Mouse (Mus musculus) kidney, adult 2 months (tissue): ENCODE results near the gene Zfp277. TPM values are rescaled to one million over a fixed set of nuclear protein-coding genes. Genes with fewer than 3 reads are reported as not detected.

Experiments
- DNase-seq: peaks from one replicate; pipeline ENCODE4 v3.0.0; 2021
- H3K27ac ChIP-seq: fragments of 200-500 bp; 2 replicates; pipeline ENCODE4 v1.5.1; 2012; ENCODE audit warnings: low read depth, low read length, control low read depth, inconsistent platforms; ENCODE audit not compliant: insufficient read depth
- H3K27me3 ChIP-seq: fragments of 200-500 bp; replicated peaks from 2 replicates; pipeline ENCODE4 v1.6.1; 2012; ENCODE audit warnings: mild to moderate bottlenecking, moderate library complexity, low read length, inconsistent platforms; ENCODE audit not compliant: control insufficient read depth, insufficient read depth
- H3K36me3 ChIP-seq: fragments of 200-500 bp; 2 replicates; pipeline ENCODE4 v1.6.1; 2012; ENCODE audit warnings: mild to moderate bottlenecking, moderate library complexity, low read length, inconsistent platforms; ENCODE audit not compliant: control insufficient read depth, insufficient read depth
- H3K4me1 ChIP-seq: fragments of 200-500 bp; 2 replicates; pipeline ENCODE4 v1.6.1; 2011; ENCODE audit warnings: low read length; ENCODE audit not compliant: control insufficient read depth, insufficient read depth
- H3K4me3 ChIP-seq: fragments of 200-500 bp; 2 replicates; pipeline ENCODE4 v1.5.1; 2011; ENCODE audit warnings: mild to moderate bottlenecking, low read depth, low read length, control low read depth; ENCODE audit not compliant: insufficient read depth
- CTCF ChIP-seq: fragments of 200-500 bp; conservative IDR thresholded peaks from 2 replicates; pipeline ENCODE4 v1.5.1; 2011; ENCODE audit warnings: low read depth, mild to moderate bottlenecking, control low read depth, low read length, moderate library complexity, mixed read lengths; ENCODE audit not compliant: insufficient read depth, insufficient read length
- POLR2A ChIP-seq: fragments of 200-500 bp; IDR thresholded peaks from one replicate; pipeline ENCODE4 v1.6.1; 2011; ENCODE audit warnings: low read depth, low read length, control low read depth
- WGBS: fragments of 180-500 bp; shearing (Covaris S2); methylation state at CpG from one replicate; pipeline ENCODE4 v1.1.7; 2018; 5-methylcytosine and 5-hydroxymethylcytosine counted together
- polyA plus RNA-seq: library from polyadenylated mRNA; depleted of rRNA; stranded (reverse); fragments of >200 nt; gene quantifications from 2 replicates; pipeline ENCODE4 v1.2.3, GENCODE M21; 2012

The Zfp277 gene
- polyA plus RNA-seq, 1 experiment: 7.3 TPM

DNA sequence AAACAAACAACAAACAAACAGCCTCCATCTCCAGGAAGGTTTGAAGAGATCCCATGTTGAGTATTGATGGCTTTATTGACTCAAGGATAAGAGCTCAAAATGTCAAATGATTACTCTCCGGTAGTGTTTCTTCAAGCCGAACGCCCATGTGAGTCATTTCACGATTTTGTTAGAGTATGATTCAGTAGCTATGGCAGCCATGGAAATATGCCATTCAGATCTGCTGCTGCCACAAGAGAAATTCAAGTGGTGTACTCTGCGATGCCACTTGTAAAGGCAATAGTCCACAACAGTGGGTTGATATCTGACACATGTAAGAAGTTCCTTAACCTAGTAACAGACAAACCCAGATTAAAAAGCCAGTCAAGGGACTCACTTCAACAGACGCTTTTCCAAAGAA, 62.0 kb downstream of the Zfp277 start:
- TF ChIP-seq POLR2A: no peak
- no peak for TF ChIP-seq CTCF
- no peaks in the 10 kb centered on the region for H3K36me3 ChIP-seq
- DNase-seq: no peak
- no peak overlapping the region for H3K4me3 ChIP-seq
- 0 out of 2 replicates have a peak, but pooled peaks cover 4% of the 10 kb centered on the region for H3K4me1 ChIP-seq
- H3K27ac ChIP-seq: no peak overlapping the region
- WGBS: 97% methylated on average over 6 of the region's 6 CpGs
- no peaks in the 10 kb centered on the region for H3K27me3 ChIP-seq

DNA sequence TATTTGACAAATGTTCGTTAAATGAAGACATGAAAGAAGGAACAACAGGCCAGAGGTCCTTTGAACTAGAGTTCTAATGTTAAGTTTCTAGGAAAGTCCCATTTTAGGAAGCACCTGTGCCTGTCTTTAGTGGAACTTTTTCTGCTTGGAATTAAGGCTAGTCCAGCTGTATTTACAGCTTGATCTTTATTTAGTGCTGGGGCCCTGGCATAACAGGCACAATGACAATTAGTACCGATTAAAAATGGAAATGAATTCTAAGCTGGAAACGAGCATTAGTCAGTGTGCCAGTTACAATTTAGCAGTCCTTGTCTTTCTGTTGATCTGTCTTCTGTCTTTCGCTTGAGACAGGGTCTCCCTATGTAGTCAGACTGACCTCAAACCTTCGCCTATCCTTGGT, 63.2 kb downstream of the Zfp277 start:
- Histone ChIP-seq H3K36me3 (no peaks in the 10 kb centered on the region), H3K4me3 (no peak overlapping the region), H3K27me3 (no peaks in the 10 kb centered on the region), H3K27ac (no peak overlapping the region), H3K4me1 (0 out of 2 replicates have a peak, but pooled peaks cover 4% of the 10 kb centered on the region)
- DNase-seq: no peak
- 69% methylated on average over 5 of the region's 5 CpGs for WGBS
- no peak for TF ChIP-seq CTCF
- no peak for TF ChIP-seq POLR2A

- Histone ChIP-seq H3K4me1 (0 out of 2 replicates have a peak, but pooled peaks cover 4% of the 10 kb centered on the region), H3K27ac (peak overlapping the region; percentile 27; the same call in 1 of the 2 replicates), H3K4me3 (peak overlapping the region; percentile 61), H3K36me3 (no peaks in the 10 kb centered on the region), H3K27me3 (no peaks in the 10 kb centered on the region)
- 44% methylated on average over 11 of the region's 11 CpGs for WGBS
- DNase-seq: peak; percentile 46
- no peak for TF ChIP-seq POLR2A
- no peak for TF ChIP-seq CTCF
These were observed 63.9 kb downstream of the Zfp277 start for GRCm38 (mm10) chr12:40381824-40382223.

DNA sequence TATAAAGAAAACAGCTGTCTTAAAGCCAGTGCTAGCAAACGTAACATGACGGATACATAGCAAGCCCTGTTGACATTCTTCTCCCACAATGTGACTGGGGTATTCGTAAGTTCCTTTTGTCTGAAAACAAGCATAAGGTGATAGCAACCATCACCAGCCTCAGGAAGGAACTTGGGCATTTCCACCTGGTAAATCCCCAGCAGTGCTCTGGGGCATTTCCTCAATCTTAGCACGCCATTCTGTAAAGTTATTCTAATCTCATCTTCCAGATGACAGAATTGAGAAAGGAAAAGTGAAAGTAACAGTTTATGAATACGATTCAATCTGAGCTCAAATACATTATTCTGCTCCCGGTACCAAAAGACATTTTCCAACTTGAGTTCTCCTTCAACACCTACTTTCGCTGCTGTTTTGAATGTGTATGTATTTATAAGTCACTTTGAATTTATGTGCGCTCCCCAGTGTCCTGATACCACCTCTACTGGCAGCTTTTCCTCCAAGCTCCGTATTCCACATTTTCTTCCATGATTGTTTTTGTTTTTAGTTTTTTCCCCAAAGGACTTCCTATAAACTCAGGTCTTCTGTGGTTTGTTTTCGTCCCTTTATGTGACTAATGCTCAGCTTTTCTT, 64.4 kb downstream of the Zfp277 start:
- no peaks in the 10 kb centered on the region for H3K27me3 ChIP-seq
- H3K36me3 ChIP-seq: no peaks in the 10 kb centered on the region
- H3K27ac ChIP-seq: peak overlapping the region; percentile 59; the same call in 1 of the 2 replicates
- TF ChIP-seq CTCF: no peak
- TF ChIP-seq POLR2A: no peak
- 0 out of 2 replicates have a peak, but pooled peaks cover 4% of the 10 kb centered on the region for H3K4me1 ChIP-seq
- 54% methylated on average over 10 of the region's 10 CpGs for WGBS
- H3K4me3 ChIP-seq: peak overlapping the region; percentile 61
- peak; percentile 12 for DNase-seq

DNA sequence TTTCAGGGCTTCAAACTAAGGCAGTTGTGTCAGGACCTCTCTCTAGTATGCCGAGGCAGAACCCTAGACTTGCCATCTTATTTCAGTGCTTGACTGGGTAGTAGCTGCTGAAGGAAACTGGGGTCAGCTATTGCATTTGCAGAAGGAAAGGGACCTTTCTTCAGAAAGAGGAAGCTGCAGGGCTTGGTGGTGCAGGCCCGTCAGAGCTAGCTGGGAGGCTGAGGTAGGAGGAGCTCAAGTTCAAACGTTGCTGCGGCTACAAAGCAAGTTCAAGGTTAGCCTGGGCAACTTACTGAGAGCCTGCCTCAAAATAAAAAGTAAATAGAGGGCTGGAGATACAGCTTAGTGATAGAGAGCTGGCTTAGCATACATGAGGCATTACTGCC, 66.2 kb downstream of the Zfp277 start:
- Histone ChIP-seq H3K4me1 (0 out of 2 replicates have a peak, but pooled peaks cover 4% of the 10 kb centered on the region), H3K4me3 (no peak overlapping the region), H3K27ac (no peak overlapping the region), H3K36me3 (no peaks in the 10 kb centered on the region), H3K27me3 (no peaks in the 10 kb centered on the region)
- DNase-seq: no peak
- WGBS: 88% methylated on average over 4 of the region's 4 CpGs
- TF ChIP-seq CTCF: no peak
- no peak for TF ChIP-seq POLR2A

GRCm38 (mm10) chr12:40378621-40379537, 66.8 kb downstream of the Zfp277 start:
- H3K27ac ChIP-seq: no peak overlapping the region
- 91% methylated on average over 17 of the region's 17 CpGs for WGBS
- no peaks in the 10 kb centered on the region for H3K27me3 ChIP-seq
- TF ChIP-seq POLR2A: no peak
- no peak for TF ChIP-seq CTCF
- no peaks in the 10 kb centered on the region for H3K36me3 ChIP-seq
- no peak overlapping the region for H3K4me3 ChIP-seq
- DNase-seq: no peak
- 0 out of 2 replicates have a peak, but pooled peaks cover 4% of the 10 kb centered on the region for H3K4me1 ChIP-seq

DNA sequence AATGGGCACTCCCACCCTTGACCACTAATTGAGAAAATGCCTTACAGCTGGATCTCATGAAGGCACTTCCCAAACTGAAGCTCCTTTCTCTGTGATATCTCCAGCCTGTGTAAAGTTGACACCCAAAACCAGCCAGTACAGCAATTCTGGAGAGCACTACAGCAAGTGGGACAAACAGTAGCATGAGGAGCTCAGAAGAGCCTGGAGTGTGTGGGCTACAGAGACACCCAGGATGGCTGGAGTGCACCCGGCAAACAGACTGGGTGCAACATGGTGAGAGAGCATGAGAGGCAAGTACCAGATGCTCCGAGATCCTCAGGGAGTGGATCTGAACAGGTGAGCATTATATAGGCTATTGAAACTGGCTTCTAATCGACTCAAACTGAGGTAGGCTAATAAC, 93.8 kb downstream of the Zfp277 start:
- H3K4me3 ChIP-seq: no peak overlapping the region
- WGBS: 93% methylated on average over 3 of the region's 3 CpGs
- H3K27me3 ChIP-seq: no peaks in the 10 kb centered on the region
- H3K27ac ChIP-seq: no peak overlapping the region
- no peaks in the 10 kb centered on the region for H3K4me1 ChIP-seq
- TF ChIP-seq POLR2A (no peak), CTCF (no peak)
- DNase-seq: no peak
- H3K36me3 ChIP-seq: no peaks in the 10 kb centered on the region
